Mouse (Mus musculus) embryonic fibroblast, embryonic 13.5 days (primary cell): ENCODE measurements around the gene Sub1.

Experiments
- CTCF ChIP-seq: IDR thresholded peaks from 2 replicates; pipeline ENCODE4 v1.5.1; 2011; ENCODE audit warnings: mild to moderate bottlenecking, control low read depth, low read length, moderate library complexity, borderline replicate concordance; ENCODE audit not compliant: insufficient read depth
- POLR2A ChIP-seq: IDR thresholded peaks from 2 replicates; pipeline ENCODE4 v1.6.1; 2011; ENCODE audit warnings: low read depth, mild to moderate bottlenecking, control low read depth, low read length, moderate library complexity

DNA sequence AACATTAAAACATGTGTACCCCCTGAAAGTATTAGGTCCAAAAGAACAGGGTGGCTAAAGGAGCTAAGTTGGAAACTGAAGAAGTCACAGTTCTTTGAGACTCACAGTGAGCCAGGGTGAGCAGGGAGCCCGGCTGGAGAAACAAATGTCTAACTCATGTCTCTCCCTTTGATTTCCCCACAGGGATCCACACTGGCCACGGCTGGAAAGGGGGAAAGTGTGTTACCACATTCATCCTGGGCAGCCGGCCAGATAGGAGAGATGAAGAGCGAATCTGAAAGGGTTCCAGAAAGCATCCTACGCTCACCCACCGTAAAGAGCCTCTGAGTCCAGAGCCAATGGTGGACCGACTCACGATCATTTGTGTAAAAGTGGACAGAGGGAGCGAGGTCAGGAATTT, 20.9 kb downstream of the Sub1 start:
- TF ChIP-seq POLR2A, result no peak
- no peak for TF ChIP-seq CTCF
